Mouse (Mus musculus): ENCODE measurements around the gene Agtr1a.

Agtr1a gene

DNA sequence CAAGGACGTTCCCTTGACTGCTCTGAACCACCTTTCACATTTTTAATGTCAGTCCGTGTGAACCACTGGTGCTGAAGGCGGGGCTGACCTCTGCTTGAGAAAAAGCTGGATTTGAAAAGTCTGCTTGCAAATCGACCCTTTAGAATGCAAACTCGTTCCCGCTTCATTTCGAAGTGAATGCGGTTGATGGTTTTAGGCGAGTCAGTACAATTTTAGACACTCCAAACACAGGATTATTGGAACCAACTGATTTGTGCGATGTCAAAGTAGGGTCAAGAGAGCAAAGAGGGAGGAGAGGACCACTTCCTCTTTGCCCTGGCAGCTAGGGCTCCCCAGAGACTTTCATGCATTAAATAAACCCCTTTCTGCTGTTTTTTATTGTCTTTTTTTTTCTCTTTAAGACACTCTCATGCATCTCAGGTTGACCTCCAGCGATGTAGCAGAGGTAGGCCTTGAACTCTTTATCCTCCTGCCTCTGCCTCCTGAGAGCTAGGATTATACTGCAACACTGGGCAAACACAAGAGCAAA, 27.9 kb downstream of the Agtr1a start:
- no peak for DNase-seq (ENCODE audit: low spot score)

DNA sequence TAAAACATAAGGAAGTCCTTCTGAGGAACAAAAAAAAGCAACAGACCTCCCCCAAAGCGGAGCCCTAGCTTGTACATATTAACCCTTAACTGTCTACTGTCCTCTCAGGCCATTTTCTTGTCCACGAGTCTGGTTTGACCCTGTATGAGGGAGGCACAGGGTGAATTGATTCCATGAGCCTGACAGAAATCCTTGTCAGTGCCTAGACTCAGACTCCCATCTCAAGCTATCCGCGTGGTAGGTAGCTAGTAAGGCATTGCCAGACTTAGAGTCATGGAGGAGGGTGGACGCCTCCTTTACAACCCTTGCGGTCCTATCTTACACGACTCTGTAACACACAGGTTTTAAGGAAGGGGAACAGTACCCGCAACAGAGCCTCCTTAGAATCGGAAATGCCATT, 28.5 kb downstream of the Agtr1a start:
- no peak for DNase-seq (ENCODE audit: low spot score)

DNA sequence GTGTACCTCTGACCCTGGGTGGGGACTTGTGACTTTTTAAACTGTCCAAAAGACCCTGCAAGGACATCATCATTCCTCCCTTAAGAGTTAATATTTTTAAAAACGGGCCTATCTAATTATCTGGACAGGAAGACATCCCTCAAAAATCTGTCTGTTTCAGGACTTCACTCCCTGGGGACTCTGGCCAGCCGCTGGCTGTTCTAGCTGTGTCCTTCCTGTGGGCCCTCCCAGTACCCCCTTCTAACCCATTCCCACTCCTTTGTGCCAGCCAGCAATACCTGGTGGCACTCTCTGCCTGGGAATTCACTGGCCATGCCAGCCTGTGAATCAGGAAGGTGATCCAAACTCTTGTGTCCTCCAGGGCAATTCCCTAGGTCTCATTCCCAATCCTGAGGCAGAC, 29.1 kb downstream of the Agtr1a start:
- no peak for DNase-seq (ENCODE audit: low spot score)

DNA sequence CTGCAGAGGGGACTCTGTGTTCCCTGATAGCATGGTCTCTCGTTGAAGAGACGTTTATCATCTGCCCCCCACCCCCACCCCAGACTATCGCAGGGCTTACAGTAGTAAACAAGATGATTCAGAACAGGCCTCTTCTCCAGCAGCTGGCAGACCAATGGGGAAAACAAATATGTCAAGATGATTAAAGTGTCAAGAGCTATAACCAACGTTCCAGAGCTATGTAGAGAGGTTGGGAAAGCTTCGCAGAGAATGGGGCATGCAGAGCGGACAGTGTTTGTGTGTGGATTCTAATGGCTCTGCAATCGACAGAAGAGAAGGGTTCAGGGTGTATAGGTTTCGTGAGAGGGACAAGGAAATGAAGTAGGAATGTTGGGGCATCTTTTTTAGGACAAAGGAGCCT, 31.9 kb downstream of the Agtr1a start:
- no peak for DNase-seq (ENCODE audit: low spot score)

DNA sequence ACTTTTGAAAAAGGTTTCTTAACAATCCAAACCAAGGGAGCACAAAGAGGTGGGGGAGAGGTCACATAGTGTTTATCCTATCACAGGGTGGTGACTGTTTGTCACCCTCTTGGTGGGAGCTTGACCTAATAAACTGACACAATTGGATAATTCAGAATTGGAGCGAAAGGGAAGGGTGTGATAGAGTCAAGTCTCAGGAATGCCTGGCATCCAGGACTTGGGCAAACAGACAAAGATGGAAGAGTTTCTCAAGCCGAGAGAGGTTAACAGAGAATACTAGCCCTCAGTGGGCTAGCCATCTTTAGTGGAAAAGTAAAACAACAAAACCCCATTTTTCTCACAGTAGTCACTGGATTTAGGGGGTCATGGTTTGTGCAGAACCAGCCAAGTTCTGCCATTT, 32.5 kb downstream of the Agtr1a start:
- no peak for DNase-seq (ENCODE audit: low spot score)

DNA sequence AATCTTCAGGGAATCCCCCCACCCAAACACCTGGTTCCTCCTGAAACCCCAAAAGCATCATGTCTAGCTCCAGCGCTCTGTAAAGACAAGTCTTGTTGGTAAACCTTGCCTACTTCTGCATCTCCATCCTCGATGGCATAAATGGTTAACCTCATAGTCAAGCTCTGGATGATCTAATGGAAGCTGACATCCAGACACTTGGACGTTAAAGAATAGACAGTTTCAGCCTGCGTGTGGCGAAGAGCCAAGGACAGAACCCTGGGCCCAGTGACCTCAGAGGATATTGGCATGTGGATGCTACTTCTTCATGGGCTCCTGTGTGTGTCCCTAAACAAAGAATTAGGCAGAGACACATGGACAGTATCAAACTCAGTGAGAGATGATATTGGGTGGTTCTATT, 42.6 kb downstream of the Agtr1a start:
- no peak for DNase-seq (ENCODE audit: low spot score)

DNA sequence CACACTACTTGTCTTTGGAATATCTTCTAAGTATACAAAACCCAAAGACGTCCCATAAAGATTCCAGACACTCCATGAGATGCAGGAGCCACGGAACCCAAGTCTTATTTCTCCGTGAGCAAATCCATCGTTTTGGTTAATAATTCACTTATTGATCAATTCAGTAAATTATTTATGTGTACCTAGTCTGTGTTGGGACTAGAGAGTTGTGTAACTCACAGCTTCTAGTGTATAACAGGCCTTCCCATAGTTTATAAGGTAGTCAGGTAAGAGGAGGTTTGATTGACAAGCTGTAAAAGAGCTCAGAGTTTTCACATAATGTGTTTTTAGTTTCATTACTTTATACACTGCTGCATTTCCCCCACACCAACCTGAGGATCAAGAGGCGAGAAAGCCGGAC, 48.9 kb downstream of the Agtr1a start:
- no peak for DNase-seq (ENCODE audit: low spot score)

DNA sequence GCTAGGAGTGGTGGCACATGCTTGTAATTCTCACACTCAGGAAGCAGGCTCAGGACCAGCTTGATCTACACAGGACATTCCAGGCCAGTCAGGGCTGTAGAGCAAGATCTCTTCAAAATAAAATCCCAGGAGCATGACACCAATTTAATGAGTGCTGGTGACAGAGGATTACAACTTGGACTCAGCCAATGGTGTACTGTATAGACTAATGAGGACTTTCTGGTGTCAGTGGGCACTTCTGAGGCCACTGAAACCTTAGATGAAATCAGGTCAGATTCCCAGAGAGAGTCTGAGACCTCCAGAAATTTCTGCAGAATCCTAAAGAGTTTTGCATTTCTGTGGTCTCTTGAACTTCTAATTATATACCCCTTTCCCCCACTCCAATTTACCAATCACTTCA, 57.9 kb downstream of the Agtr1a start:
- no peak for DNase-seq (ENCODE audit: low spot score)

DNA sequence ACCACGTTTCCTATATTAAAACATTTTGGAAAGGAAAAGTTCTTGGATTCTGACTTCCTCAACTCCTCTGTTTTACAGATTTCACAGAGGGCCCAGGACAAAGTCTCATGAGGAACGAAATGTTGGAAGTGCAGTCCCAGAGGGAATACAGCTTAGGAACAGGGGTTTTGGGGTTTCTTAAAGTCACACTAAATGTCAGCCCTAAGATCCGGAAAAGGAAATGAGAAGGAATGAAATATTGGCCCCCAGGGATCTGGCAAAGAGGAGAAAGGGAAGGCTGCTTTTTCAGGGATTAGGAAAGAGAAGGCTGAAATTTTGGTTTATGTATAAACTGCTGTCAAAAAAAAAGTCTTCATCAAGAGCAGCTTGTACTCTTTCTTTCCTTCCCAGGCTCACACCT, 60.2 kb downstream of the Agtr1a start:
- DNase-seq (ENCODE audit: low spot score): no peak

DNA sequence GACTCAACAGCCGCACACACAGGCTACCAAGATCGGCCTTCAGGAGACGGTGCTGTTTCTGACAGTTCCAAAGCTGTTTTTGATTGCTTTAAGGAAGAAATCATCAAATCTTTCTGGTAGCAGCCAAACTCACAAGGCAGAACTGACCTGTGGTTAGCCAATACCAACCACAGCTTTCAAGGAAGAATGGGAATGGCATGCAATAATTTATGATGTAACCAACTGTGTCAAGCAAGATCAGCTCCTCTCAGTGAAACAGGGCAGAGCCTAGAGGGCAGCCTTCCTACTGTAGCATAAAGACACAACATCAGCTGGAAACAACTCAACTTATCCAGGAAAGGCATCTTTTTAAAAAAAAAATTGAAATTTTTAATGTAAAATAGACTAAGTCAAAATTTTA, 62.6 kb downstream of the Agtr1a start:
- DNase-seq (ENCODE audit: low spot score): no peak

DNA sequence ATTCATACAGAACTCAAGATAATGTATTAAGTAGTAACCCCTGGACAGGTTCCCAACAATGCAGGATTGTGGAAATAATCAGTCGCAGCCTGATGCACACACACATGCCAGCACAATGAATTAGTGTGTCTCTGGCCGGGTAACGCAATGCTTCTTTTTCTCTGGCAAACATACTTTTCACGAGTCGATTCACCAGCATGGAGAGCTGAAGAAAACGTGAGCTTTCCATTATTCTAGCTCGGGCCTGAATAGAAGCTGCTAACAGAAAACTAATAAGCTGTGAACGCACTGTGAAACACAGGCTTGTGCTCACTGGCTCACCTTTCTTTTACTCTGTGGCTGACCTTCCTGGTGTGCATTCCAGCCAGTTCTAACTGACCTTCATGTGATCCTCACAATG, 64.4 kb downstream of the Agtr1a start:
- no peak for DNase-seq (ENCODE audit: low spot score)

DNA sequence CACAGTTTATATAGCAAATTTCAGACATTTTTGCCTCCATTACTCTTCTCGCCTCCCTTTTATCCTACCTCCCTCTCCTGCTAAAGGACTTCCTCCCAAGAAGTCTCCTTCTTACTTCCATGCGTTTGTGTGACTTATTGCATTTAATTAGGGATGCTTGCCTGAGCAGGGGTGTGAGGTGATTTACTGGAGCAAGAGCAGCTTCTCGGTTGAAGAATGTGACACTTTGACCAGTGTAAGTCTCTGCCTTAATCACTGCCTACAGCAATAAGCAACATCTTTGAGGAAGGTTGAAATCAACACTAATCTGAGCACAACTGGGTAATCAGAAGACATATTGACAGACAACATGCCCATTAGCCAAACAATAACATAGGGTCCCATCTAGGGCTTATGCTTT, 67.6 kb downstream of the Agtr1a start:
- DNase-seq (ENCODE audit: low spot score): no peak

DNA sequence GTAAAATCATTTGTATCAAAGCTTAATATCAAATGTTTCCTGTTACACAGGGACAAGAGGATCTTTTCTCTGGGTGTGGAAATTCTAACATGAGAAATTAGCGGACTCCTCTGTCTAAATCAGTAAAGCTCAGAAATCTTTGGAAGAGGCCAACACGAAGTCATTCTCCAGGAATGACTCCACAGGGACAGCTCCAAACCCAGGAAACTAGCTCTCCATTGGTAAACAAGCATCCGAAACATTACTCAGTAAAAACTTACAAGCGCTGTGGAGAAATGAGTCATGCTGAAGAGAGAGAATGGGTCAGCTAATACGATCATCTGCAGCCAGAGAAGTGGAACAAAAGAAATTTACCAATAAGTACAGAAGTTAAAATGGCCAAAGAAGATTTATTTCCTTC, 82.4 kb downstream of the Agtr1a start:
- no peak for DNase-seq (ENCODE audit: low spot score)

DNA sequence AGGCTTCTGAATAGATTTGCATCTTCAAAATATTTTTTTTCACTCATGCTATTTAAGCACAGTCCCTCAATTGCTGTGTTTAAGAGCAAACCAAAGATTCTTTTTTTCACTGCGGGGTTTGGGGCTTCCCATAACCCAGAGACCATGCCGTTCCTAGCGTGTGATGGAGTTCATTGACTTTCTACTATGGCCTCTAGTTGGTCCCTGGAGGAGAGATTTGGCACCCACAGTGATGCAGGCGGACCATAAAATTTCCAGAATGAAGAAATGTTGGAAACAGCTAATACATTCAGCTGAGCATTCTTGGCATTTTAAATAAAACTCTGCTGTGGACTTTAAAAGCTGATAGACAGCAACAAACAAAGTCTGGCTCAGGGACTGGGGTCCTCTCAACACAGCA, 90.8 kb downstream of the Agtr1a start:
- no peak for DNase-seq (ENCODE audit: low spot score)

DNA sequence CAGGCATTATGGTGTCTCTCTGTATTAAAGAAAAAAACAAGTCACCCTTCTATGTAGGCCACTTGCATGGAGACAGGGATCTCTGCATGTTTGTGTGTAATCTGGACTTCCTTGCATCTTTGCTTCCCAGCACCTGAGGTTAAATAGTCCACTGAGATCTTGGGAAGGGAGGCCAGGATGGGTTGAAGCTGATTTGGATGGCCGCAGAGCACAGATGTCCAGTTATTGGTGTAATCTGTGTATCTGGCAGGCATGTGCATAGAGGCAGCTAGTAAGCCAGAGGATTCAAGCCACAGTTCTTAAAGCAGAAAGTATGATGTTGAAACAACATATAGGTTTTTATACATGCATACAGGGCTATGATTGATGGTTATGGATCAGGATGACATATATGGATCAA, 91.2 kb downstream of the Agtr1a start:
- no peak for DNase-seq (ENCODE audit: low spot score)
